Mouse (Mus musculus) neural tube, embryonic 15.5 days (tissue): ENCODE results near the gene Sit1. TPM values are rescaled to one million over a fixed set of nuclear protein-coding genes. Genes with fewer than 3 reads are reported as not detected.
A peak's percentile ranks its signal among the peaks of the same experiment; 100 is the strongest.

Experiments used
- ATAC-seq: fragments of 200-750 bp; cut with Nextera tagmentation; 2 replicates; pipeline ENCODE4 v1.8.0; 2017; ENCODE audit warnings: mild to moderate bottlenecking, moderate TSS enrichment, moderate library complexity; ENCODE audit not compliant: low FRiP score
- H3K27ac ChIP-seq: fragments of 300-500 bp; sonication (generic); replicated peaks from 2 replicates; pipeline ENCODE4 v1.5.1; 2015; ENCODE audit warnings: mild to moderate bottlenecking, inconsistent platforms
- H3K27me3 ChIP-seq: fragments of 300-500 bp; sonication (generic); replicated peaks from 2 replicates; pipeline ENCODE4 v1.6.1; 2015; ENCODE audit warnings: inconsistent platforms
- H3K36me3 ChIP-seq: fragments of 300-500 bp; sonication (generic); 2 replicates; pipeline ENCODE4 v1.6.1; 2015; ENCODE audit warnings: inconsistent platforms
- H3K4me1 ChIP-seq: fragments of 300-500 bp; sonication (generic); 2 replicates; pipeline ENCODE4 v1.6.1; 2015; ENCODE audit warnings: inconsistent platforms
- H3K4me2 ChIP-seq: fragments of 300-500 bp; sonication (generic); 2 replicates; pipeline ENCODE4 v1.6.1; 2015; ENCODE audit warnings: inconsistent platforms, mild to moderate bottlenecking, moderate library complexity
- H3K4me3 ChIP-seq: fragments of 300-500 bp; sonication (generic); replicated peaks from 2 replicates; pipeline ENCODE4 v1.5.1; 2015; ENCODE audit warnings: mild to moderate bottlenecking, inconsistent platforms
- H3K9ac ChIP-seq: fragments of 300-500 bp; sonication (generic); replicated peaks from 2 replicates; pipeline ENCODE4 v1.6.1; 2015; ENCODE audit warnings: mild to moderate bottlenecking, inconsistent platforms
- H3K9me3 ChIP-seq: fragments of 300-500 bp; sonication (generic); replicated peaks from 2 replicates; pipeline ENCODE4 v1.6.1; 2016; ENCODE audit warnings: inconsistent platforms
- WGBS: fragments of 180-500 bp; shearing (Covaris S2); methylation state at CpG from one replicate; pipeline ENCODE4 v1.1.7; 2015; ENCODE audit warnings: mixed read lengths; 5-methylcytosine and 5-hydroxymethylcytosine counted together
- polyA plus RNA-seq: library from polyadenylated mRNA; unstranded; fragments of >200 nt; fragmentation: Nextera tagmentation; extraction: Ambion mirVana; gene quantifications from 2 replicates; pipeline ENCODE4 v1.2.1, GENCODE M21; 2015

Sit1 gene
- polyA plus RNA-seq, 1 experiment from 2014 or later, result not detected

GRCm38 (mm10) chr4:43480985-43481384, 2.5 kb downstream of the Sit1 start:
- 87% methylated on average over 5 of the region's 5 CpGs for WGBS
- 0 out of 2 replicates have a peak, but pooled peaks cover 4% of the 10 kb centered on the region for H3K4me1 ChIP-seq
- no peak overlapping the region for H3K9ac ChIP-seq
- no peaks in the 10 kb centered on the region for H3K27me3 ChIP-seq
- H3K4me3 ChIP-seq, result no peak overlapping the region
- H3K27ac ChIP-seq, result no peak overlapping the region
- H3K4me2 ChIP-seq, result no peak overlapping the region
- no peaks in the 10 kb centered on the region for H3K36me3 ChIP-seq
- no peaks in the 10 kb centered on the region for H3K9me3 ChIP-seq
- no peak for ATAC-seq

GRCm38 (mm10) chr4:43478906-43479832, 4.4 kb downstream of the Sit1 start:
- no peaks in the 10 kb centered on the region for H3K36me3 ChIP-seq
- H3K27me3 ChIP-seq, result no peaks in the 10 kb centered on the region
- no peak overlapping the region for H3K4me3 ChIP-seq
- no peak; the same call in 1 of the 2 replicates for ATAC-seq
- H3K4me1 ChIP-seq, result 0 out of 2 replicates have a peak, but pooled peaks cover 4% of the 10 kb centered on the region
- H3K9me3 ChIP-seq, result no peaks in the 10 kb centered on the region
- peak overlapping the region; percentile 32 for H3K4me2 ChIP-seq
- no peak overlapping the region for H3K27ac ChIP-seq
- H3K9ac ChIP-seq, result no peak overlapping the region
- 53% methylated on average over 24 of the region's 24 CpGs for WGBS

GRCm38 (mm10) chr4:43478534-43478858, 5.0 kb downstream of the Sit1 start:
- peak overlapping the region; percentile 33 for H3K4me3 ChIP-seq
- 43% methylated on average over 8 of the region's 8 CpGs for WGBS
- no peaks in the 10 kb centered on the region for H3K9me3 ChIP-seq
- no peaks in the 10 kb centered on the region for H3K36me3 ChIP-seq
- no peak overlapping the region; the same call in 1 of the 2 replicates for H3K27ac ChIP-seq
- no peak overlapping the region for H3K9ac ChIP-seq
- H3K4me1 ChIP-seq, result 0 out of 2 replicates have a peak, but pooled peaks cover 4% of the 10 kb centered on the region
- ATAC-seq, result peak; percentile 32; the same call in 1 of the 2 replicates
- peak overlapping the region; percentile 57 for H3K4me2 ChIP-seq
- H3K27me3 ChIP-seq, result no peaks in the 10 kb centered on the region

GRCm38 (mm10) chr4:43477857-43478533, 5.5 kb downstream of the Sit1 start:
- H3K36me3 ChIP-seq, result no peaks in the 10 kb centered on the region
- no peaks in the 10 kb centered on the region for H3K27me3 ChIP-seq
- WGBS, result 16% methylated on average over 11 of the region's 11 CpGs
- peak overlapping the region; percentile 33 for H3K4me3 ChIP-seq
- peak; percentile 94 for ATAC-seq
- no peak overlapping the region; the same call in 1 of the 2 replicates for H3K27ac ChIP-seq
- H3K4me2 ChIP-seq, result peak overlapping the region; percentile 57
- H3K9ac ChIP-seq, result no peak overlapping the region
- H3K9me3 ChIP-seq, result no peaks in the 10 kb centered on the region
- 0 out of 2 replicates have a peak, but pooled peaks cover 4% of the 10 kb centered on the region for H3K4me1 ChIP-seq

- no peaks in the 10 kb centered on the region for H3K9me3 ChIP-seq
- H3K27me3 ChIP-seq, result no peaks in the 10 kb centered on the region
- no peak overlapping the region for H3K4me2 ChIP-seq
- H3K9ac ChIP-seq, result no peak overlapping the region
- H3K4me3 ChIP-seq, result no peak overlapping the region
- no peak overlapping the region for H3K27ac ChIP-seq
- H3K36me3 ChIP-seq, result no peaks in the 10 kb centered on the region
- no peak for ATAC-seq
- 89% methylated on average over 6 of the region's 6 CpGs for WGBS
- H3K4me1 ChIP-seq, result 0 out of 2 replicates have a peak, but pooled peaks cover 4% of the 10 kb centered on the region
Observed at GRCm38 (mm10) chr4:43476604-43477003, 6.9 kb downstream of the Sit1 start.

GRCm38 (mm10) chr4:43473636-43474035, 9.9 kb downstream of the Sit1 start:
- no peak for ATAC-seq
- H3K4me1 ChIP-seq, result 0 out of 2 replicates have a peak, but pooled peaks cover 4% of the 10 kb centered on the region
- no peaks in the 10 kb centered on the region for H3K9me3 ChIP-seq

GRCm38 (mm10) chr4:43470301-43470700, 13.2 kb downstream of the Sit1 start:
- WGBS, result 95% methylated on average over 10 of the region's 10 CpGs
- Histone ChIP-seq H3K4me1 (no peaks in the 10 kb centered on the region), H3K27ac (no peak overlapping the region), H3K36me3 (no peaks in the 10 kb centered on the region), H3K9me3 (no peaks in the 10 kb centered on the region), H3K4me2 (no peak overlapping the region), H3K27me3 (no peaks in the 10 kb centered on the region), H3K4me3 (no peak overlapping the region), H3K9ac (no peak overlapping the region)
- ATAC-seq, result no peak

More at GRCm38 (mm10) chr4:43473636-43474035, 9.9 kb downstream of the Sit1 start:
- Histone ChIP-seq H3K36me3 (no peaks in the 10 kb centered on the region), H3K27me3 (no peaks in the 10 kb centered on the region), H3K4me3 (no peak overlapping the region), H3K4me2 (no peak overlapping the region), H3K27ac (no peak overlapping the region), H3K9ac (no peak overlapping the region)
- 81% methylated on average over 1 of the region's 1 CpGs for WGBS

- Histone ChIP-seq H3K9ac (no peak overlapping the region), H3K4me2 (no peak overlapping the region), H3K9me3 (no peaks in the 10 kb centered on the region), H3K36me3 (no peaks in the 10 kb centered on the region), H3K4me1 (no peaks in the 10 kb centered on the region), H3K4me3 (no peak overlapping the region), H3K27me3 (no peaks in the 10 kb centered on the region), H3K27ac (no peak overlapping the region)
- WGBS, result 87% methylated on average over 7 of the region's 7 CpGs
- no peak for ATAC-seq
Observed at GRCm38 (mm10) chr4:43466872-43467271, 16.7 kb downstream of the Sit1 start.

- no peak overlapping the region for H3K4me3 ChIP-seq
- WGBS, result 92% methylated on average over 6 of the region's 6 CpGs
- no peaks in the 10 kb centered on the region for H3K27me3 ChIP-seq
- no peaks in the 10 kb centered on the region for H3K4me1 ChIP-seq
- no peak overlapping the region for H3K27ac ChIP-seq
- no peak overlapping the region for H3K4me2 ChIP-seq
- no peaks in the 10 kb centered on the region for H3K9me3 ChIP-seq
- no peak overlapping the region for H3K9ac ChIP-seq
- H3K36me3 ChIP-seq, result no peaks in the 10 kb centered on the region
- no peak for ATAC-seq
Observed at GRCm38 (mm10) chr4:43465935-43466334, 17.6 kb downstream of the Sit1 start.

- Histone ChIP-seq H3K27ac (no peak overlapping the region), H3K27me3 (no peaks in the 10 kb centered on the region), H3K9me3 (no peaks in the 10 kb centered on the region), H3K4me2 (no peak overlapping the region), H3K4me3 (no peak overlapping the region), H3K36me3 (no peaks in the 10 kb centered on the region), H3K9ac (no peak overlapping the region), H3K4me1 (no peaks in the 10 kb centered on the region)
- WGBS, result 96% methylated on average over 5 of the region's 5 CpGs
- ATAC-seq, result no peak
Observed at GRCm38 (mm10) chr4:43463102-43463501, 20.4 kb downstream of the Sit1 start.

- no peak for ATAC-seq
- 25% methylated on average over 8 of the region's 8 CpGs for WGBS
- no peak overlapping the region for H3K4me3 ChIP-seq
Observed at GRCm38 (mm10) chr4:43457124-43457523, 26.4 kb downstream of the Sit1 start.

More at GRCm38 (mm10) chr4:43457124-43457523, 26.4 kb downstream of the Sit1 start:
- no peaks in the 10 kb centered on the region for H3K36me3 ChIP-seq
- H3K9ac ChIP-seq, result no peak overlapping the region
- H3K27me3 ChIP-seq, result peaks cover 21% of the 10 kb centered on the region
- no peak overlapping the region for H3K4me2 ChIP-seq
- no peaks in the 10 kb centered on the region for H3K9me3 ChIP-seq
- H3K4me1 ChIP-seq, result peaks cover 18% of the 10 kb centered on the region
- H3K27ac ChIP-seq, result no peak overlapping the region
